Mouse (Mus musculus) limb, embryonic 14.5 days (tissue): ENCODE results near the gene Slc25a45. TPM values are rescaled to one million over a fixed set of nuclear protein-coding genes. Genes with fewer than 3 reads are reported as not detected.

Experiments used
- ATAC-seq: fragments of 200-750 bp; cut with Nextera tagmentation; 2 replicates; pipeline ENCODE4 v1.8.0; 2017; ENCODE audit warnings: low read depth, moderate number of reproducible peaks, moderate TSS enrichment; ENCODE audit not compliant: low FRiP score
- DNase-seq: peaks from one replicate; pipeline ENCODE4 v3.0.0-alpha.2; 2015; ENCODE audit warnings: low spot score
- H3K27ac ChIP-seq: fragments of 300-500 bp; sonication (generic); replicated peaks from 2 replicates; pipeline ENCODE4 v1.5.1; 2014; ENCODE audit warnings: low read depth, mild to moderate bottlenecking, low read length, moderate library complexity, mixed read lengths
- H3K27me3 ChIP-seq: fragments of 300-500 bp; sonication (generic); 2 replicates; pipeline ENCODE4 v1.6.1; 2014; ENCODE audit warnings: low read length, mixed read lengths; ENCODE audit not compliant: control insufficient read depth, insufficient read depth
- H3K36me3 ChIP-seq: fragments of 300-500 bp; sonication (generic); 2 replicates; pipeline ENCODE4 v1.6.1; 2014; ENCODE audit warnings: mild to moderate bottlenecking, low read length, moderate library complexity, mixed read lengths; ENCODE audit not compliant: control insufficient read depth, insufficient read depth
- H3K4me1 ChIP-seq: fragments of 300-500 bp; sonication (generic); 2 replicates; pipeline ENCODE4 v1.6.1; 2014; ENCODE audit warnings: antibody characterized with exemption, low read length, mixed read lengths; ENCODE audit not compliant: control insufficient read depth, insufficient read depth
- H3K4me2 ChIP-seq: fragments of 300-500 bp; sonication (generic); replicated peaks from 2 replicates; pipeline ENCODE4 v1.6.1; 2014; ENCODE audit warnings: low read depth, mild to moderate bottlenecking, low read length, moderate library complexity; ENCODE audit not compliant: severe bottlenecking
- H3K4me3 ChIP-seq: fragments of 300-500 bp; sonication (generic); replicated peaks from 2 replicates; pipeline ENCODE4 v1.5.1; 2014; ENCODE audit warnings: low read length
- H3K9ac ChIP-seq: fragments of 300-500 bp; sonication (generic); 2 replicates; pipeline ENCODE4 v1.6.1; 2014; ENCODE audit warnings: mild to moderate bottlenecking, low read depth, low read length, moderate library complexity; ENCODE audit not compliant: severe bottlenecking
- H3K9me3 ChIP-seq: fragments of 300-500 bp; sonication (generic); 2 replicates; pipeline ENCODE4 v1.6.1; 2016; ENCODE audit warnings: low read length; ENCODE audit not compliant: control insufficient read depth
- POLR2A ChIP-seq: fragments of 200-500 bp; IDR thresholded peaks from 2 replicates; pipeline ENCODE4 v1.8.0; 2012; ENCODE audit warnings: inconsistent platforms, mild to moderate bottlenecking, moderate library complexity, borderline replicate concordance; ENCODE audit not compliant: insufficient read depth, insufficient read length; ENCODE audit errors: extremely low read depth
- WGBS: fragments of 180-500 bp; shearing (Covaris S2); extraction: QIAGEN DNeasy Blood & Tissue Kit; methylation state at CpG from one replicate; pipeline ENCODE4 v1.1.7; 2014; 5-methylcytosine and 5-hydroxymethylcytosine counted together
- polyA plus RNA-seq, 2 experiments: library from polyadenylated mRNA; depleted of rRNA in 1 of 2; stranded (reverse) in 1 of 2; unstranded in 1 of 2; fragments of >200 nt; fragmentation: Nextera tagmentation in 1 of 2; extraction: Ambion mirVana in 1 of 2; gene quantifications; 2 replicates each; pipeline versions ENCODE4 v1.2.1 to v1.2.3; 2012 to 2014

Gene Slc25a45
- polyA plus RNA-seq, 2 experiments = 3.0 to 6.2 TPM

GRCm38 (mm10) chr19:5838892-5839165, 38.8 kb upstream of the Slc25a45 start:
- no peak for ATAC-seq
- Histone ChIP-seq H3K9me3 (no peaks in the 10 kb centered on the region), H3K27ac (no peak overlapping the region), H3K4me1 (peaks cover 22% of the 10 kb centered on the region), H3K27me3 (no peaks in the 10 kb centered on the region), H3K9ac (no peak overlapping the region), H3K4me2 (no peak overlapping the region), H3K36me3 (0 out of 2 replicates have a peak, but pooled peaks cover 2% of the 10 kb centered on the region), H3K4me3 (no peak overlapping the region)
- 84% methylated on average over 4 of the region's 4 CpGs for WGBS
- no peak for TF ChIP-seq POLR2A
- DNase-seq = no peak

DNA sequence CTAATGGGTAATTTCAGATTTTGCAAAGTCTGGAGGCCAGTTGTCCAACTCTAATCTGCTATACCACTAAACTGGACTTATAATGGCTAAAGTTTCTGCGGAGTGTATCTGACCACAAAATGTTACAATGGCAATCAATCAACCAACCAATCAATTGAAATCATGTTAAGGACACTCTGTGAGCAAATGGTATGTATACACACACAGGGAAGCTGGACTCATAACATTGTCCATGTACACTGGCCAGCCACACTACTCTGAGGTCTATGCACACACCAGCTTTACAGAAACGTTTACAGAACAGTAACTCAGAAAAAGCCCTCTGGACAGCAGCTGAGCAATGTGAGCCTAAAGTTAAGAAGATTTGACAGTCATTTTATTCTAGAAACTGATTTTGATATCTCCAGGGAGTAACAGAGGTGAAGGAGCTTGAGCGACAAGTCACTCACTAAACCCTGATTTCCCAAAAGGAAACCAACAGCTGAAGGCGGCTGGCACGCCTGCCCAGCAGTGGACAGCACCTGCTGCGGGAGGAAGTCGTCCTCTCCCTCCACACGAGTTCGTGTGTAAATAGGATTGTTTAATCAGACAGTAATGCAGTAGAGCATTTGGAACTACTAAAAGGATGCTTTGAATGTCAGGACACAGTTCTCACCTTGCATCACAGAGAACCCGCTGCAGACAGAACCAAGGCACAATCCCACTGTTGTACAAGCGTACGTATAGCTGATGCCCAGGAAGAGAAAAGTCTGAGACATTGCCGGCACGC, 38.1 kb upstream of the Slc25a45 start:
- ATAC-seq = no peak
- peaks cover 29% of the 10 kb centered on the region for H3K4me1 ChIP-seq
- H3K36me3 ChIP-seq = 0 out of 2 replicates have a peak, but pooled peaks cover 2% of the 10 kb centered on the region
- no peak for DNase-seq
- no peaks in the 10 kb centered on the region for H3K27me3 ChIP-seq
- no peak overlapping the region for H3K4me2 ChIP-seq
- no peaks in the 10 kb centered on the region for H3K9me3 ChIP-seq
- no peak for TF ChIP-seq POLR2A
- no peak overlapping the region for H3K9ac ChIP-seq
- no peak overlapping the region for H3K27ac ChIP-seq
- 71% methylated on average over 14 of the region's 14 CpGs for WGBS
- H3K4me3 ChIP-seq = no peak overlapping the region

GRCm38 (mm10) chr19:5840086-5840889, 37.3 kb upstream of the Slc25a45 start:
- no peak overlapping the region for H3K4me3 ChIP-seq
- H3K4me1 ChIP-seq = peaks cover 37% of the 10 kb centered on the region
- H3K4me2 ChIP-seq = no peak overlapping the region
- whole genome bisulfite sequencing = 67% methylated on average over 18 of the region's 18 CpGs
- H3K9me3 ChIP-seq = no peaks in the 10 kb centered on the region
- no peak overlapping the region for H3K27ac ChIP-seq
- no peak overlapping the region for H3K9ac ChIP-seq
- TF ChIP-seq POLR2A = no peak
- ATAC-seq (no peak), DNase-seq (no peak)
- H3K27me3 ChIP-seq = no peaks in the 10 kb centered on the region
- 0 out of 2 replicates have a peak, but pooled peaks cover 2% of the 10 kb centered on the region for H3K36me3 ChIP-seq

- peaks cover 38% of the 10 kb centered on the region for H3K4me1 ChIP-seq
- H3K36me3 ChIP-seq = 0 out of 2 replicates have a peak, but pooled peaks cover 2% of the 10 kb centered on the region
- H3K4me3 ChIP-seq = no peak overlapping the region
- no peak overlapping the region for H3K9ac ChIP-seq
- H3K27me3 ChIP-seq = no peaks in the 10 kb centered on the region
- H3K27ac ChIP-seq = no peak overlapping the region
- WGBS = 82% methylated on average over 9 of the region's 9 CpGs
- DNase-seq (no peak), ATAC-seq (no peak)
- no peak overlapping the region for H3K4me2 ChIP-seq
- H3K9me3 ChIP-seq = no peaks in the 10 kb centered on the region
- no peak for TF ChIP-seq POLR2A
Observed at GRCm38 (mm10) chr19:5840890-5841388, 36.7 kb upstream of the Slc25a45 start.

- Histone ChIP-seq H3K36me3 (0 out of 2 replicates have a peak, but pooled peaks cover 2% of the 10 kb centered on the region), H3K4me2 (no peak overlapping the region), H3K27ac (no peak overlapping the region), H3K9ac (no peak overlapping the region), H3K4me3 (no peak overlapping the region), H3K27me3 (no peaks in the 10 kb centered on the region), H3K4me1 (peaks cover 42% of the 10 kb centered on the region), H3K9me3 (no peaks in the 10 kb centered on the region)
- DNase-seq (no peak), ATAC-seq (no peak)
- 73% methylated on average over 4 of the region's 4 CpGs for WGBS
- TF ChIP-seq POLR2A = no peak
Observed at GRCm38 (mm10) chr19:5841389-5841946, 36.1 kb upstream of the Slc25a45 start.
